Mouse (Mus musculus) lung, postnatal 25 days (tissue): ENCODE measurements around the gene Tlr9.

ENCODE experiments used
- DNase-seq: peaks from one replicate; pipeline ENCODE4 v3.0.0; 2022; ENCODE audit warnings: low spot score

Gene Tlr9

GRCm38 (mm10) chr9:106203990-106204851 lies 18.2 kb upstream of the Tlr9 start:
- DNase-seq, result no peak

DNA sequence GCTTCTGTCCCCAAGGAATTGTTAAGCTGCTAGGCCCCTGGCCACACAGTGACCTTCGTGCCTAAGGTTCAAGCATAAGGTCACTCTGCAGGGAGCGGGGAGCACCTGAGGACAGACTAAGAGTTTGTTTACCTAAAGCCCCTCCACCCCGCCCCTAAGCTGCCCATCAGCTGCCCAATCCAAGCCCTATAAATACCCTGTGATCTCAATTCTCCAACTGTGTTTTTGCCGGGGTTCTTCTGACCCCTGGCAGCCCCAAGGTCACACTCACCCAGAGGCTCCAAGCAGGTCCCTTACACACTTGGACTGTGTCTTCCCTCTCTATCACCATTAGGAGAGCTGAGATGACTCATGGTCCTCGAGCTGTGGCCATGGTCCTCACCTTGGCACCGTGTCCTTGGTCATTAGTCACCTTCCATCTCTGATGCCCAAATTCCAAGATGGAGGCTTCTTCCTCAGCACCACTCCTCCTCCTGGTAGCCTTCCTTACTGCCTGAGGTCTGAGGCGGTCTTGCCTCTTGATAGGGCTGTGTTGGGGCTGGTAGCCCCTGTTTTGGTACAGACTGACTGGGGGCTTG lies 16.6 kb upstream of the Tlr9 start:
- no peak for DNase-seq

- no peak for DNase-seq
These were observed 15.9 kb upstream of the Tlr9 start for GRCm38 (mm10) chr9:106206515-106206914.

- DNase-seq, result no peak
These were observed 14.2 kb upstream of the Tlr9 start for GRCm38 (mm10) chr9:106208181-106208580.

DNA sequence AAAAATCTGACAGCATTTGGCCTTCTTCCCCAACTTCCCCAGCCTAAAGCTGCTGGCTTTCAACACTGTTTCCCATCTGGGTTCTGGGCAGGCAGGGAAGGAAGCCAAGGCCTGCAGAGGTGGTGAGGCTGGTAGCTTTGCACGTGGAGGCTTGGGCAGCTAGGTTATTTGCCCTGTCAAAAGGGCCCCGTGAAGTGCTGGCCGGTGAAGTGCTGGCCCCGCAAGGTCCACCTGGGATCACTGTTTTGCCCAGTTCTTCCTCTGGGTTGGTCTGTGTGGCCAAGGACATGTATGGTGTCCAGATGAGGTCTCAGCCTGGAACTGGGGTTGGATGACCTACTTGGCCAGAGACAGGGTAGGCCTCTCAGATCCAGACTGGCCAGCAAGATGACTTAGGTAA lies 12.4 kb upstream of the Tlr9 start:
- no peak for DNase-seq

GRCm38 (mm10) chr9:106210853-106211609 lies 11.4 kb upstream of the Tlr9 start:
- DNase-seq, result no peak

GRCm38 (mm10) chr9:106211680-106212593 lies 10.5 kb upstream of the Tlr9 start:
- peak; percentile 86 for DNase-seq

DNA sequence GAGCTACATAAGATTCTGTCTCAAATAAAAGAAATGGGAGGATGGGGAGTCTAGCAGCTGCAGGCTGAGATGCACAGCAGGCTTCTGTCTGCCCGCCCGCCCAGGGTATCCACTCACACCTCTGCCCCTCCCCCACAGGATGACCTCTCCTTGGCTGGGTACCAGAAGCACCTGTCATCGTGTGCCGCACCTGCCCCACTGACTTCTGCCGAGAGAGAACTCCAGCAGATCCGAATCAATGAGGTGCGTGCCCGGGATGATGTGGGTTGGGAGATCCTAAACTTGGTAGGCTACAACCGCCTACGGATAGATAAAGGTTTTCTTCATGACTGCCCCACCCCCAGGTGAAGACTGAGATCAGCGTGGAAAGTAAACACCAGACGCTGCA lies 9.8 kb upstream of the Tlr9 start:
- DNase-seq, result no peak

DNA sequence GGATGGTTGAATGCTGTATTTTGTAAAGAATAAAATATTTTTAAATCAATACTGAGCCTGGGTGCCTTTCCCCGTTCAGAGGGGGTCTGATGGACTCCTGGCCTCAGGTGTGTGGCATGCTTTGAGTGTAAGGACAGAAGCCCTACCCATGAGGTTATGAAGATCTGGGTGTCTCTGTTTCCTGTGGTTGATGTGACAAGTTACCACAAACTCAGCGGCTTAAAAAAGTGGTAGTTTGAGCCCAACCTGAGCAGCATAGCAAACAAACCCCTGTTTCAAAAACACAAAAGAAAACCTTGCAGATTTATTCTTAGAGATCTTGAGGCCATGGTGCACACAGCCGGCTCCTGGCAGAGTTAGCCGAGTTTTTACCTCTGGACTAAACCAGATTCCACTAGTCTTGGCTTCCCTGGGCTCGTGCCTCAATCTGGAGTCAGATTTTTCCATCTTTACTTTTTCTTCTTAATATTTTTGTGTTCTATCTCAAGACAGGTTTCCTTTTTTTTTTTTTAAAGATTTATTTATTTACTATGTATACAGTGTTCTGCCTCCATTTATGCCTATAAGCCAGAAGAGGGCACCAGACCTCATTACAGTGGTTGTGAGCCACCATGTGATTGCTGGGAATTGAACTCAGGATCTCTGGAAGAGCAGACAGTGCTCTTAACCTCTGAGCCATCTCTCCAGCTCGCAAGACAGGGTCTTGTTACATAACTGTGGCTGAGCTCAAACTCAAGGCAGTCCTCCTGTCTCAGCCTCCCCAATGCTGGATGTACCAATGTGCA lies 6.9 kb upstream of the Tlr9 start:
- DNase-seq, result no peak

GRCm38 (mm10) chr9:106216971-106217370 lies 5.4 kb upstream of the Tlr9 start:
- no peak for DNase-seq

DNA sequence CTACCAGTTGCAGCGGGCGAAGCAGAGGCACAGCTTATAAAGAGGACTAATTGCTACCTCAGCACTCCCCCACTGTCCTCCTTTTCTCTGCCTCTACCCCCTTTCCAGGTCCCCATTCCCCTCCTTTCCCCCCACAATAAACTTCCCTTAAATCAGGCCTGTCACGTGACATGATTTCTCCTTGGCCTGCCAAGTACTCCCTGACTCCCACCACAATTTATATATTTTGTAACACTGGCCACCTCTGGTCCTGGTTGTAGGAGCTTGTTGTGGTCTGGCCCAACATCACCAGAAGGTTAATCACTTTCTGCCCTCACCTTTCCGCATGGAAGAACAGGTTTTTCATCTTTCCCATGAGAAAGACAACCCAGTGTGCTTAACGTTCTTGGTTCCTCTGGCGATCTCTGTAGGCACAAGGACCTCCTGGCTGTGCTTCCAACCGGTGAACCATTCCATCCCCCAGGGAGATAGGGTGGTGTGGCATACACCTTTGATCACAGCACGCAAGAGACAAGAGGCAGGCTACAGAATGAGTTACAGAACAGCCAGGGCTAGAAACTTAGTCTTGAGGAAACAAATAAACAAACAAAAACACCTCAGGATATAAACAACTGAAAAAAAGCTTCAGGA lies 1.4 kb upstream of the Tlr9 start:
- no peak for DNase-seq

DNA sequence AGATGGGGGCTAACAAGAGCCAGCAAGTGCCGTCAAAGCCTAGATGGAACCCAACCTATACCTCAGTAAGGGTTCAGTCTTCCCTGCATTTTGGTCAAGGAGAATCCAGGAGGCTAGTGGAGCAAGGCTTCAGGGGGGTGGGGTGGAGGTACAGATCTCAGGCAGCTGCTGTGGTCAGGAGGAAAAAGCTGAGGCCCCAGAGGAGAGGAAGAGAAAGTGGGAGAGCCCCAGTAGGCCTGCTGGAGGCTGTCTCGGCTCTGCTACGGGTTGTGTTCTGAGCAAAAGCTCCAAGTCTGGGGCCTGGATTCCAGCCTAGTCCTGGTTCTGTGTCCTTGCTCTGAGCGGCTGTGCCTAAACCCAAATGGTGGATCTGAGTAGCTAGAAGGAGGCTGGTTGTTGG lies 596 bp downstream of the Tlr9 start:
- DNase-seq, result no peak

GRCm38 (mm10) chr9:106225469-106226150 lies 3.2 kb downstream of the Tlr9 start:
- DNase-seq, result no peak

DNA sequence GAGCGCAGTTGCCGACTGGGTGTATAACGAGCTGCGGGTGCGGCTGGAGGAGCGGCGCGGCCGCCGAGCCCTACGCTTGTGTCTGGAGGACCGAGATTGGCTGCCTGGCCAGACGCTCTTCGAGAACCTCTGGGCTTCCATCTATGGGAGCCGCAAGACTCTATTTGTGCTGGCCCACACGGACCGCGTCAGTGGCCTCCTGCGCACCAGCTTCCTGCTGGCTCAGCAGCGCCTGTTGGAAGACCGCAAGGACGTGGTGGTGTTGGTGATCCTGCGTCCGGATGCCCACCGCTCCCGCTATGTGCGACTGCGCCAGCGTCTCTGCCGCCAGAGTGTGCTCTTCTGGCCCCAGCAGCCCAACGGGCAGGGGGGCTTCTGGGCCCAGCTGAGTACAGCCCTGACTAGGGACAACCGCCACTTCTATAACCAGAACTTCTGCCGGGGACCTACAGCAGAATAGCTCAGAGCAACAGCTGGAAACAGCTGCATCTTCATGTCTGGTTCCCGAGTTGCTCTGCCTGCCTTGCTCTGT lies 3.8 kb downstream of the Tlr9 start:
- DNase-seq, result no peak

DNA sequence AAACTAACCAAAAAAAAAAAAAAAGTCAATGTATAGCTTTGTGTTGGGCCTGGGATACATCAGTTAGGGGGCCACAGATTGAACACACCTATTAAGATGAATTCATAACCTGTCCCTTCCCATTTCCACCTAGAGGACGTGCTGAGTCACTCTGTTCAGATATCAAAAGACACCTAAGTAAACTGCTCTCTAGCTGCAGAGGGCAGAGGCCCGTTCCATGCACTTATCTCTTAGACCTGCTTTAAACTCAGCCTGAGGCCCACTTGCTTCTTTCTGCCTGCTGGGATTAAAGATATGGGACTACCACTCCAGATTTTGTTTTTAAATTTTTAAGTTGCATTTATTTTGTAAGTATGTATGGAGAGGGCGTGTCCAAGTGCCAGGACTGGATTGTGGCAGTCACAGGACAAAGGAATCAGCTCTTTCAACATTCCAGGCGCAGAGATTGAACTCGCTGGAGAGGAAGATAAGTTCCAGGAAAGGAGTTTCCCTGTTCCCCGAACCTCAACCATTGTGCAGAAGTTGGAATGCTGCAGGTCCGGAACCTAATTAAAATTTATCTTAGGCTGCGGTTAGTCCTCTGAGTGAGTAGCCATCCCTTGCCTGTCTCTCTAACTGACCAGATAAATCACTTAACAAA lies 5.5 kb downstream of the Tlr9 start:
- DNase-seq, result no peak

GRCm38 (mm10) chr9:106230051-106230733 lies 7.8 kb downstream of the Tlr9 start:
- DNase-seq, result no peak

GRCm38 (mm10) chr9:106230734-106231106 lies 8.3 kb downstream of the Tlr9 start:
- DNase-seq, result no peak

GRCm38 (mm10) chr9:106231220-106231619 lies 8.8 kb downstream of the Tlr9 start:
- peak; percentile 64 for DNase-seq

GRCm38 (mm10) chr9:106231816-106232215 lies 9.4 kb downstream of the Tlr9 start:
- no peak for DNase-seq
